Mouse (Mus musculus) kidney, adult 2 months (tissue): ENCODE results near the gene Cdk5r2. TPM values are rescaled to one million over a fixed set of nuclear protein-coding genes. Genes with fewer than 3 reads are reported as not detected.

Source experiments
- DNase-seq: peaks from one replicate; pipeline ENCODE4 v3.0.0; 2021
- H3K27ac ChIP-seq: fragments of 200-500 bp; 2 replicates; pipeline ENCODE4 v1.5.1; 2012; ENCODE audit warnings: low read depth, low read length, control low read depth, inconsistent platforms; ENCODE audit not compliant: insufficient read depth
- H3K27me3 ChIP-seq: fragments of 200-500 bp; replicated peaks from 2 replicates; pipeline ENCODE4 v1.6.1; 2012; ENCODE audit warnings: mild to moderate bottlenecking, moderate library complexity, low read length, inconsistent platforms; ENCODE audit not compliant: control insufficient read depth, insufficient read depth
- H3K36me3 ChIP-seq: fragments of 200-500 bp; 2 replicates; pipeline ENCODE4 v1.6.1; 2012; ENCODE audit warnings: mild to moderate bottlenecking, moderate library complexity, low read length, inconsistent platforms; ENCODE audit not compliant: control insufficient read depth, insufficient read depth
- H3K4me1 ChIP-seq: fragments of 200-500 bp; 2 replicates; pipeline ENCODE4 v1.6.1; 2011; ENCODE audit warnings: low read length; ENCODE audit not compliant: control insufficient read depth, insufficient read depth
- H3K4me3 ChIP-seq: fragments of 200-500 bp; 2 replicates; pipeline ENCODE4 v1.5.1; 2011; ENCODE audit warnings: mild to moderate bottlenecking, low read depth, low read length, control low read depth; ENCODE audit not compliant: insufficient read depth
- CTCF ChIP-seq: fragments of 200-500 bp; conservative IDR thresholded peaks from 2 replicates; pipeline ENCODE4 v1.5.1; 2011; ENCODE audit warnings: low read depth, mild to moderate bottlenecking, control low read depth, low read length, moderate library complexity, mixed read lengths; ENCODE audit not compliant: insufficient read depth, insufficient read length
- POLR2A ChIP-seq: fragments of 200-500 bp; IDR thresholded peaks from one replicate; pipeline ENCODE4 v1.6.1; 2011; ENCODE audit warnings: low read depth, low read length, control low read depth
- WGBS: fragments of 180-500 bp; shearing (Covaris S2); methylation state at CpG from one replicate; pipeline ENCODE4 v1.1.7; 2018; 5-methylcytosine and 5-hydroxymethylcytosine counted together
- polyA plus RNA-seq: library from polyadenylated mRNA; depleted of rRNA; stranded (reverse); fragments of >200 nt; gene quantifications from 2 replicates; pipeline ENCODE4 v1.2.3, GENCODE M21; 2012

Gene Cdk5r2
- polyA plus RNA-seq, 1 experiment = 0.31 TPM

DNA sequence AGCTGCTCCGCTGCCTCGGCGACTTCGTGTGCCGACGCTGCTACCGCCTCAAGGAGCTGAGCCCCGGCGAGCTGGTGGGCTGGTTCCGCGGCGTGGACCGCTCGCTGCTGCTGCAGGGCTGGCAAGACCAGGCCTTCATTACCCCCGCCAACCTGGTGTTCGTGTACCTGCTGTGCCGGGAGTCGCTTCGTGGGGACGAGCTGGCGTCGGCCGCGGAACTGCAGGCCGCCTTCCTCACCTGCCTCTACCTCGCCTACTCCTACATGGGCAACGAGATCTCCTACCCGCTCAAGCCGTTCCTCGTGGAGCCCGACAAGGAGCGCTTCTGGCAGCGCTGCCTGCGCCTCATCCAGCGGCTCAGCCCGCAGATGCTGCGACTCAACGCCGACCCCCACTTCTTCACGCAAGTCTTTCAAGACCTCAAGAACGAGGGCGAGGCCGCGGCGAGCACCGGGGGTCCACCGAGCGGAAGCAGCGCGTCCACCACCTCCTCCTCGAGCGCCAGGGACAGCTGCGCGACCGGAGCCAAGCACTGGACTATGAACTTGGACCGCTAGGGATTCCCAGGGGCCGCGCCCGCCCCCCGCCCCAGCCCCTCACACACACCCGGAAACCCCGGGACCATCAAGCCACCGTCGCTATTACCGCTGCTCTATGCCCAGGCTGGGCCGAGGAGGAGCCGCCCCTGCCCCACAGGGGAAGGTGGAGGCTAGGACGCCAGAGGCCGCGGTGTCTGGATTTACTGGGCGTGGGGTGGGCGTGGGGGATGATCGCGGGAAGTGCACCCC lies 1.1 kb downstream of the Cdk5r2 start:
- peaks cover 17% of the 10 kb centered on the region for H3K27me3 ChIP-seq

GRCm38 (mm10) chr1:74856439-74856720 lies 1.6 kb downstream of the Cdk5r2 start:
- 6% methylated on average over 11 of the region's 11 CpGs for WGBS
- Histone ChIP-seq H3K27ac (no peak overlapping the region), H3K4me3 (no peak overlapping the region), H3K36me3 (no peaks in the 10 kb centered on the region), H3K27me3 (peaks cover 17% of the 10 kb centered on the region), H3K4me1 (peaks cover 4% of the 10 kb centered on the region; the same call in 1 of the 2 replicates)
- TF ChIP-seq CTCF = no peak
- TF ChIP-seq POLR2A = no peak
- DNase-seq = no peak

More for the DNA sequence above, 1.1 kb downstream of the Cdk5r2 start:
- Histone ChIP-seq H3K4me3 (0 out of 2 replicates have a peak overlapping the region, but pooled peaks have one; percentile 8), H3K4me1 (peaks cover 4% of the 10 kb centered on the region; the same call in 1 of the 2 replicates), H3K36me3 (no peaks in the 10 kb centered on the region), H3K27ac (no peak overlapping the region)
- WGBS = 2% methylated on average over 70 of the region's 74 CpGs
- DNase-seq = no peak
- no peak for TF ChIP-seq CTCF
- TF ChIP-seq POLR2A = no peak

- H3K27me3 ChIP-seq = peaks cover 17% of the 10 kb centered on the region
- no peaks in the 10 kb centered on the region for H3K36me3 ChIP-seq
- WGBS = 4% methylated on average over 7 of the region's 7 CpGs
- peaks cover 4% of the 10 kb centered on the region; the same call in 1 of the 2 replicates for H3K4me1 ChIP-seq
- no peak overlapping the region for H3K4me3 ChIP-seq
- no peak for TF ChIP-seq POLR2A
- no peak for DNase-seq
- H3K27ac ChIP-seq = no peak overlapping the region
These were observed 2.1 kb downstream of the Cdk5r2 start for GRCm38 (mm10) chr1:74856791-74857190.

DNA sequence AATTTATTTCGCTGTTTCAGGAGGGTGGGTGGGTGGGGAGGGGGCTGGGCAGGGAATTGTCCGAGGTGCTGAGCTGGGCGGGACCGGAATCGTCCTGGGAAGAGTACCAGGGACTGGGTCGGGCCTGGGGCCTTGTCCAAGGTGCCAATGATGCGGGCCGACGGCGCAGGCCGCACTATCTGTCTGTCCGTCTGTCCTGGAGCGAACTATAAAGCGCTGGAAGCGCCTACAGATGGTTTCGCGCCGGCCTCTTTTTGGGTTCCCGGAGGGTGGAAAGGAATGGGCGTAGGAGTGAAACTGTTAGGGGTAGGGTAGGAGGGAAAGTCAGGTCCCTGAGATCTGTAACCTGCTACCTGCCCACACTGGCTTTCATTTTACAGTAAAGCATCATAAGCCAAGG lies 2.5 kb downstream of the Cdk5r2 start:
- peaks cover 17% of the 10 kb centered on the region for H3K27me3 ChIP-seq

DNA sequence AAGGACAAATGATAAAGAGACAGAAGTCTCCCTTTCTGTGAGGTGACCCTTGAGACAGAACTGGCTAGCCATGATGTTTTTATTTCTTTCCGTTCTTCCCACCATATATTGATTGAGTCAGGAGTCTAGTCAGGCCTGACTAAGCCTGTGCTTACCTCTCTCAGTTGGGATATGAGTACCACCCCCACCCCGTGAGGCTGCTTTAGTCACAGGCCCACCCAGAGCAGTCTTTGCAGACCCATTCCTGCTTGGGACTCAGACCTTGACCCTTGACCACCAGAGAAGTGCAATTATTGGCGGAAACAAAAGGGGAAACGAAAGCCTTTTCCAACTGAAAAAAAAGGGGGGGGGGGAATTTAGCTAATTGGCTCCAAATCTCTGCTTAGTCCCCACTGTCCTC lies 2.9 kb downstream of the Cdk5r2 start:
- Histone ChIP-seq H3K27me3 (peaks cover 16% of the 10 kb centered on the region), H3K27ac (no peak overlapping the region), H3K36me3 (no peaks in the 10 kb centered on the region), H3K4me3 (no peak overlapping the region), H3K4me1 (peaks cover 4% of the 10 kb centered on the region; the same call in 1 of the 2 replicates)
- no peak for DNase-seq
- 10% methylated on average over 4 of the region's 4 CpGs for WGBS
- TF ChIP-seq CTCF (no peak), POLR2A (no peak)

More for the DNA sequence above, 2.5 kb downstream of the Cdk5r2 start:
- Histone ChIP-seq H3K36me3 (no peaks in the 10 kb centered on the region), H3K27ac (no peak overlapping the region), H3K4me3 (no peak overlapping the region), H3K4me1 (peaks cover 4% of the 10 kb centered on the region; the same call in 1 of the 2 replicates)
- WGBS = 5% methylated on average over 20 of the region's 20 CpGs
- TF ChIP-seq POLR2A (no peak), CTCF (no peak)
- DNase-seq = no peak

GRCm38 (mm10) chr1:74858171-74858719 lies 3.5 kb downstream of the Cdk5r2 start:
- H3K27me3 ChIP-seq = peaks cover 16% of the 10 kb centered on the region
- TF ChIP-seq POLR2A (no peak), CTCF (no peak)
- 1% methylated on average over 29 of the region's 29 CpGs for WGBS
- no peak overlapping the region for H3K4me3 ChIP-seq
- H3K27ac ChIP-seq = no peak overlapping the region
- H3K4me1 ChIP-seq = peaks cover 4% of the 10 kb centered on the region; the same call in 1 of the 2 replicates
- peak; percentile 43 for DNase-seq
- H3K36me3 ChIP-seq = no peaks in the 10 kb centered on the region

DNA sequence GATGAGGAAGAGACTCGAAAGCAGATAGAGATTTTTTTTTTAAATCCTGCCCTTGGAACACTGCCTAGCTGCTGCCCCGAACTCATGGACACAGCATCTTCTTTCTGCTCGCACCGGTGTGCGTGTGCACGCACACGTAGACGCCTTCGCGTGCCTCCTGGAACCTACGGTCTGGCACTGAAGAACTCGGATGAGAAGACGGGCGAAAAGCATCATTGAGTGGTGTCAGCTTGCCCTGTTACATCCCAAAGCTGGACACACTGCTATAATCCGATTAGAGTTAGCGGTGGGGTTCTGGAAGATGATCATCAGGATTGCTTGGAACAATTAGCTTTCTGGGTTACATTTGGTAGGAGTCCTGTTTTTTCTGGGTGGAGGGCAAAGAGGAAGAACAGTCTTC lies 4.1 kb downstream of the Cdk5r2 start:
- DNase-seq = no peak
- WGBS = 8% methylated on average over 16 of the region's 16 CpGs
- Histone ChIP-seq H3K4me3 (no peak overlapping the region), H3K36me3 (no peaks in the 10 kb centered on the region), H3K27ac (no peak overlapping the region), H3K4me1 (peaks cover 4% of the 10 kb centered on the region; the same call in 1 of the 2 replicates), H3K27me3 (peaks cover 14% of the 10 kb centered on the region)
- TF ChIP-seq POLR2A = no peak
- TF ChIP-seq CTCF = no peak
